Mouse (Mus musculus): ENCODE results near the gene Trub1.

Trub1 gene

GRCm38 (mm10) chr19:57452492-57453217 is at the start of gene Trub1:
Trub1 (plus strand) TSS chr19:57452912.
- CTCF ChIA-PET = interaction anchor here (0.6 kb wide), 1 partner anchor 1133 kb away, joined by 5 read pairs; no protein-coding TSS in a partner anchor

DNA sequence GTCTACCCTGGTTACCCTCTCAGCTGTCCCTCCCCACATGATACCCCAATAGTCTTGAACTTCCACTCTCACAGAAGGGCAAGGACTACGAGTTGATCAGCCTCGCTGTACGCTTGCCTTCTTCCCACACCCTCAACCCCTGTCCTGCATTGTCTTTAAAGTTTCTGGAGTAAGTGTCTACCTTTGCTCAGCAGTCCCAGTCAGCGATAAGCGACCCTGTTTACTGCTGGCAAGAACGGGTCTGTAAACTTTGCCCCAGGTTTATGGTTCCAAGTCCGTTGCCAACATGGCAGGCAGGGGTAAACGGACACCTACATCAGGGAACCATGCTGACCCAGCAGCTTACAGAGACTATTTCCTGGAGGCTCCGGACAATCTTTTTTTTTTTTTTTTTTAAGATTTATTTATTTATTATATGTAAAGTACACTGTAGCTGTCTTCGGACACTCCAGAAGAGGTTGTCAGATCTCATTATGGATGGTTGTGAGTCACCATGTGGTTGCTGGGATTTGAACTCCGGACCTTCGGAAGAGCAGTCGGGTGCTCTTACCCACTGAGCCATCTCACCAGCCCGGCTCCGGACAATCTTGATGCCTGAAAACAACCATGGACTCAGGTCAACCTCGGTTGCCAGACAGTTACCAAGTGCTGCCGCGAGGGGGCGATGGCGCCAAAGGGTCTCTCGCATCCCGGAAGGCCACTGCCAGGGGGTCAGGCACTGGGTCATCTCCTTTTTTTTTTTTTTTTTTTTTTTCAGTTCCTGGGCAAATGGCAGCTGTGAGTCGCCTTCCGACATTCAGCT is 48.8 kb upstream of the Trub1 start:
- CTCF ChIA-PET = interaction anchor here (0.6 to 0.9 kb wide), 12 partner anchors 9 to 1800 kb away, joined by 3 to 11 read pairs (median 4); no protein-coding TSS in a partner anchor

DNA sequence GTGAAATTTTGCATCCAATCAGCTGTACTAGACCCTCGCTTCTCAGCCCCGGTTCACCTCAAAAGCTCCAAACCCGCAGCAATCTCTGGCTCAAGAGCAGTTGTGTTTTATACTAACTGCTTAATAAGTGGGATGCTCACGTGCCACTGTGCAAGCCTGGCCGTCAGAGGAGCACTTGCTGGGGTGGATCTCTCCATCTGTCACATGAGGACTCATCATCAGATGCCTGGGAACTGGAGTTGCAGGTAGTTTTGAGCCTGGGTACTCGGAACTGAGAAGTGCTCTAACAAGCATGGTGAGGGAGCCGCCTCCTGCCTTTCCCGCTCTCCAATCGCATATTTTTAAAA is 48.2 kb upstream of the Trub1 start:
- CTCF ChIA-PET = interaction anchor here (0.6 to 0.9 kb wide), 12 partner anchors 10 to 1801 kb away, joined by 3 to 11 read pairs (median 4); no protein-coding TSS in a partner anchor

DNA sequence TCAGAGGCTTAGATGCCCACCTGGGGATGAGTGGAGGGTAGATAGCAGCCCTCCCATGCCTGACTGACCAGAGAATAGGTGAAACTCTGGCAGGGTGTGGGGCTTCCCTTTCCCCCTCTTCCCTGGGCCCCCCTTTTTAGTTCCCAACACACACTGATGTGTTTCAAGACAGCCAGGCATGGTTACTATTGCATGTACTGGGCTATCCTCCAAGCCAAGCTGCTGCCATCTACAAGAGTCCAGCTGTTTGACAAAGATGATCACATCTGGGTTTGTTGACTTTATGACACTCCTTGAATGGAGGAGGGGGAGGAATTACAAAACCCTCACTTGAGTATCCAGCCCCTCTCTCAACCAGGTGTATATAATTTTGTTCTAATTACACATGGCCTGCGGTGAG is 44.8 kb upstream of the Trub1 start:
- CTCF ChIA-PET = interaction anchor here (0.7 kb wide), 1 partner anchor 48 kb away, joined by 3 read pairs; no protein-coding TSS in a partner anchor

DNA sequence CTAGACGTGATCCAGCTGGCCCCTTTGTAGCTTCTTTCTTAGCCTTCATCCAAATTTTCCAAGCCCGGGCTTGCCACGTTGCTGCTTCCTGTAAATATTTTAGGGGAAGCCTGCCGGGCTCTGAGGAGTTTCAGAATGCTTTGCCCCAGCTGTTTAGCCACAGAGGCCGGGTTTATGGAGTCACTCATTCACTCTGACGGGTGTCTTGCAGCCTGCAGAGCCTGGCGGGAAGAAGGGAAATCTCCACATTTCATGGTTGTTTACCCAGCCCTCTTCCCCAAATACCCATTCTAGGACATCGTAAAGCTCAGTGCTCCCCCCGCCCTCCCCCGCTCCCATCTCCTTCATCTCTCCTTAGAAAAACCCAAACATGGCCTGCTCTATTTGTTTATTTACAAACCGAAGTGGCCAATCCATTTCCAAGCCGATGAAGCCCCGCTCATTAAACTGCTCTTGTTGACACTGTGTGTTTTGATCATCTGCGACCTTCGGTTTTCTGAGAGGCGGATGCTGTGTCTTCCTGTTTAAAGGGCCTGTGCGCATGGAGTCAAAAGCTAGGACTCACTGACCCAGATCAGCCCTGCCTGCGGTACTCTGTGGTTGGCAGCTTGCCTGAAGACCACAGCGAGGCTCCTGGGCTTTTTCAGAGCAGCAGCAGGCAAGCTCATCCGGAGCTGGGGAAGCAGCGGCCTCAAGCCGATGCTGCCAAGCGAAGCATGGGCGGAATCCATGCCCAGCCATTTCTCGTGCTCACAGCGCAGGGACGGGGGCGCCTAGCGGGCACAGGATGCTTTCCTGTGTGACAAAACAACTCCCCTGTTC is 41.1 kb upstream of the Trub1 start:
- CTCF ChIA-PET = no interaction called here

- CTCF ChIA-PET = no interaction called here
These were observed 39.5 kb upstream of the Trub1 start for GRCm38 (mm10) chr19:57413170-57413569.

GRCm38 (mm10) chr19:57413918-57414317 is 38.8 kb upstream of the Trub1 start:
- CTCF ChIA-PET = no interaction called here

- CTCF ChIA-PET = no interaction called here
These were observed 37.5 kb upstream of the Trub1 start for GRCm38 (mm10) chr19:57415031-57415807.

GRCm38 (mm10) chr19:57417800-57418580 is 34.7 kb upstream of the Trub1 start:
- CTCF ChIA-PET = no interaction called here

DNA sequence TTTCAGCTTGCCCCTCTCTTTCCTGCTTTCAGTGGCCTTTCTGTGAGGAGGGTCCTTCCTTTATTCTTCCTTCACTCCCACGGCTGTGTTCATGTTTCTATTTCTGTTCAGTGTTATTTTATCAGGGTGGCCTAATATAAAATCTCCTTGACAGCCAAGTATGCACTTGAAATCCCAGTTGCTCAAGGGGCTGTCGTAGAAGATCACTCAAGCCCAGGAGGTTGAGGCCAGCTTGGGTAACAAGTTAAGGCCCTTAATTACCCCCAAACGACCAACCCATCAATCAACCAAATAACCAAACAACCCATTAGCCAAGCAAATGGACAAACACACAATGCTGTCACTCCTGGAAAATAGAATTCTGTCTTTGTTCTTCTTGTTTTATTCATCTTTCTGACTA is 29.3 kb upstream of the Trub1 start:
- CTCF ChIA-PET = no interaction called here

DNA sequence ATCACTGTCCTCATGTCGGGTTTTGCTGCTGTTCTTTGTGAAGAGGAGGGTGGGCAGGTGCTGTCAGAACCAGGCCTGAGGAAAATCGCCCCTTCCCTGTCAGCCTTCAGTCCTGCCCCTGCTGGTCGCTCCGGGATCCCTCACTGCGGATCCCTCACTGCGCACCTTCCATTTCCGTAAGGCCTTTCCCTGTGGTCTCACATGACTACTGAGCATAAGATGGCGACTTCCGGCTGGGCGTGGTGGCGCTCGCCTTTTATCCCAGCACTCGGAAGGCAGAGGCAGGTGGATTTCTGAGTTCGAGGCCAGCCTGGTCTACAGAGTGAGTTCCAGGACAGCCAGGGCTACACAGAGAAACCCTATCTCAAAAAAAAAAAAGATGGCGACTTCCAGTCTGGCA is 27.4 kb upstream of the Trub1 start:
- CTCF ChIA-PET = no interaction called here

DNA sequence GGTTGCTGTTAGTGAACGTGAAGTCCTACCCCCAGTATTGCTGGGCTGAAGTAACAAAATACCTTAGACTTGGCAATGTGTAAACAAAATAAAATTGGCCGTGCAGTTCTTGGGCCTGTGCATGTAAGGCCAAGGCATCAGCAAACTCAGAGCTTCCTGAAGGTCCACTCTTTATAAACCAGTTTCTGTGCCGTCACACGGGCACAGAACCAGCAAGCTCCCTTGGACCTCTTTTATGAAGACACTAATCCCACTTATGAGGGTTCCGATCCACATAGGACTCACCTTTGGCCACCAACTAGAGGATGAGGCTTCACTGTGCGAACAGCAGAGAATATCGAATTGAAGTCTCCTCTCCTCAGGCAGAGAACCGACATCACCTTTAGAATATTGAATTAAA is 25.9 kb upstream of the Trub1 start:
- CTCF ChIA-PET = no interaction called here

GRCm38 (mm10) chr19:57427756-57428438 is 24.8 kb upstream of the Trub1 start:
- CTCF ChIA-PET = no interaction called here

- CTCF ChIA-PET = interaction anchor here (0.6 kb wide), 1 partner anchor 24 kb away, joined by 5 read pairs; no protein-coding TSS in a partner anchor
These were observed 24.1 kb upstream of the Trub1 start for GRCm38 (mm10) chr19:57428641-57429040.

DNA sequence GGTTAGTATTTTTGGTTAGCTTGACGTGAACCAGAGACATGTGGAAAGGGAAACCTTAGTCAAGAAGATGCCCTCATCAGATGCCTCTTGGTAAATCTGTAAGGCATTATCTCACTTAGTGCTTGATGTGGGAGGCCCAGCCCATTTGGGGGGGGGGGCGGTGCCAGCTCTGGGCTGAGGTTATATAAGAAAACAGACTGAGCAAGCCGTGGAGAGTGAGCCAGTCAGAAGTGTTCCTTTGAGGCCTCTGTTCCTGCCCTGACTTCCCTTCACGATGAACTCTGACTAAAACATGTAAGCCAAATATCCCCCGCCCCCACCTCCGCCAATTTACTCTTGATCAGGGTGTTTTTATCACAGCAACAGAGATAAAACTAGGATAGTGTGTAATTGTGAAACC is 22.8 kb upstream of the Trub1 start:
- CTCF ChIA-PET = no interaction called here

GRCm38 (mm10) chr19:57431476-57431875 is 21.2 kb upstream of the Trub1 start:
- CTCF ChIA-PET = interaction anchor here (0.6 kb wide), 1 partner anchor 131 kb away, joined by 7 read pairs; no protein-coding TSS in a partner anchor

- CTCF ChIA-PET = interaction anchor here (0.6 kb wide), 2 partner anchors 30 to 356 kb away, joined by 4 to 6 read pairs; no protein-coding TSS in a partner anchor
These were observed 18.7 kb upstream of the Trub1 start for GRCm38 (mm10) chr19:57434024-57434423.

GRCm38 (mm10) chr19:57436586-57437021 is 16.1 kb upstream of the Trub1 start:
- CTCF ChIA-PET = no interaction called here

DNA sequence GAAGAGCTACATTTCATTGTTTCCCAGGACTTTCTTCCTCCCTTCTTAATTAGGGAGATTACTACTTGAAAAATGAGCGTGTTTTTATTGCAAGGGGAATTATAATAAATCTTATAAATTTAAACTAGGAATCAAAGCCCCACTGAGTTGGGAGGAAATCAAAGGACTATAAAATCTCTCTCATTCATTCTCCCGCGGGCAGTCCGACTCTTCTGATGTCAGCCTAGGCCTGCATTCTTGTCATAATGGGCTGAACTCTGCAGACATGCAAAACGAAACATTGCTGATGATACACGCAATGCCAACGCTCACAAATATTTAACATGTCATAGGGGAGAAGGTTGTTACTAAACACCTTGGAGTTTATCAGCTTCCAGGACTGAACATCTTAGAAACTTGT is 15.7 kb upstream of the Trub1 start:
- CTCF ChIA-PET = no interaction called here

- CTCF ChIA-PET = no interaction called here
These were observed 13.4 kb upstream of the Trub1 start for GRCm38 (mm10) chr19:57439296-57439695.
